Mouse (Mus musculus): Measurements from ENCODE around the gene Pde4dip. TPM values are rescaled to one million over a fixed set of nuclear protein-coding genes. Genes with fewer than 3 reads are reported as not detected.

Gene Pde4dip
- polyA plus RNA-seq, 1 experiment from 2014 or later = 22.1 TPM

DNA sequence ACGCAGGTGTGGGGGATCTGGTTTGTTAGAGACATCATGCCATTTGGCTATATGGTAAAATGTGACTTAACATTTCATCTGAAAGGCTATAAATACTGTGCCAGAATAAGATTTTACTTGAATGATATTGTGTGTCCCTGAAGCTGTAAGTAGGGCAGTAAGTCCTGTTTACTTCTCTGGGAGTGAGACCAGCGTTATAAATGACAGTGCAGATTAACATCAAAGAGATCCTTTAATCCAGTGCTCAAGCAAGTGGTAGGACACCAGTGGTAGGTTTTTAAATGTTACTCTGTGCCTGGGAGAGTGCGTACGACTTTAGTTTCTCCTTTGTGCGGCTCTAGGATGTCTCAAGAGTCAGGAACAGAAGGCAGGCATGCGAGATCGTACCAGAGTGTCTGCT is 22.6 kb upstream of the Pde4dip start:
- H3K27me3 ChIP-seq (ENCODE audit: control insufficient read depth, insufficient read depth, low read length) = no peaks in the 10 kb centered on the region
- no peaks in the 10 kb centered on the region for H3K9me3 ChIP-seq (ENCODE audit: control insufficient read depth, low read length)
- ATAC-seq (ENCODE audit: low FRiP score, low TSS enrichment) = no peak
- WGBS = 90% methylated on average over 7 of the region's 7 CpGs
- H3K9ac ChIP-seq (ENCODE audit: low read depth, low read length) = no peak overlapping the region
- H3K4me2 ChIP-seq (replicated peaks; ENCODE audit: low read depth, low read length) = no peak overlapping the region
- peaks cover 35% of the 10 kb centered on the region; the same call in 1 of the 2 replicates for H3K36me3 ChIP-seq (ENCODE audit: control insufficient read depth, insufficient read depth, low read length)
- no peaks in the 10 kb centered on the region for H3K4me1 ChIP-seq (ENCODE audit: control insufficient read depth, insufficient read depth, low read length)
- H3K27ac ChIP-seq (ENCODE audit: low read depth, low read length) = no peak overlapping the region
- H3K4me3 ChIP-seq (ENCODE audit: low read length) = no peak overlapping the region

DNA sequence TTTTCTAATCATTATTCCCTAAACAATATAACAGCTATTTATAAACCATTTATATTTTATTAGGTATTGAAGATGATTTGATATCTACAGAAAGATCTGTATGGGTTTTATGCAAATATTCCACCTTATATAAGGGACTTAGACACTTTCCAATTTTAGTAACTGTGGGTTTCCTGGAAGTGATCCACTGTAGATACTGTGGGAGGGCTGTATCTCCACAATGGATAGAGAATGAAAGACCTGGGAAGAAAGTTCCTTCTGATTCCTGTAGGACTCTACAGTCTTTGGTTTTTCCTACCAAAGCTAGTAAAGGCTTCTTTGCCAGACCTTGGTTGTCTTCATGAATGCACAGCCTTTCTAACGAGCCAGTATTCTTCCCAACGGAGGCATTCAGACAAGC is 21.2 kb upstream of the Pde4dip start:
- peaks cover 25% of the 10 kb centered on the region; the same call in 1 of the 2 replicates for H3K36me3 ChIP-seq (ENCODE audit: control insufficient read depth, insufficient read depth, low read length)
- H3K4me1 ChIP-seq (ENCODE audit: control insufficient read depth, insufficient read depth, low read length) = no peaks in the 10 kb centered on the region
- whole genome bisulfite sequencing = 80% methylated on average over 2 of the region's 2 CpGs
- H3K27me3 ChIP-seq (ENCODE audit: control insufficient read depth, insufficient read depth, low read length) = no peaks in the 10 kb centered on the region
- no peak overlapping the region for H3K9ac ChIP-seq (ENCODE audit: low read depth, low read length)
- H3K27ac ChIP-seq (ENCODE audit: low read depth, low read length) = no peak overlapping the region
- no peaks in the 10 kb centered on the region for H3K9me3 ChIP-seq (ENCODE audit: control insufficient read depth, low read length)
- H3K4me2 ChIP-seq (replicated peaks; ENCODE audit: low read depth, low read length) = no peak overlapping the region
- no peak for ATAC-seq (ENCODE audit: low FRiP score, low TSS enrichment)
- no peak overlapping the region for H3K4me3 ChIP-seq (ENCODE audit: low read length)

- H3K9ac ChIP-seq (ENCODE audit: low read depth, low read length) = peak overlapping the region; percentile 91
- no peak for ATAC-seq (ENCODE audit: low FRiP score, low TSS enrichment)
- H3K36me3 ChIP-seq (ENCODE audit: control insufficient read depth, insufficient read depth, low read length) = no peaks in the 10 kb centered on the region
- no peaks in the 10 kb centered on the region for H3K9me3 ChIP-seq (ENCODE audit: control insufficient read depth, low read length)
- peak overlapping the region; percentile 88 for H3K4me2 ChIP-seq (replicated peaks; ENCODE audit: low read depth, low read length)
- 18% methylated on average over 5 of the region's 5 CpGs for WGBS
- peaks cover 12% of the 10 kb centered on the region for H3K4me1 ChIP-seq (ENCODE audit: control insufficient read depth, insufficient read depth, low read length)
- peak overlapping the region; percentile 44; the same call in 1 of the 2 replicates for H3K27ac ChIP-seq (ENCODE audit: low read depth, low read length)
- H3K4me3 ChIP-seq (ENCODE audit: low read length) = peak overlapping the region; percentile 88
- H3K27me3 ChIP-seq (ENCODE audit: control insufficient read depth, insufficient read depth, low read length) = no peaks in the 10 kb centered on the region
Observed at GRCm38 (mm10) chr3:97901586-97901985, 13.1 kb upstream of the Pde4dip start.

- Histone ChIP-seq H3K27me3 (ENCODE audit: control insufficient read depth, insufficient read depth, low read length) (no peaks in the 10 kb centered on the region), H3K27ac (ENCODE audit: low read depth, low read length) (peak within 1 kb of the TSS; percentile 44; the same call in 1 of the 2 replicates), H3K9ac (ENCODE audit: low read depth, low read length) (peak within 1 kb of the TSS; percentile 91), H3K4me2 (replicated peaks; ENCODE audit: low read depth, low read length) (peak within 1 kb of the TSS; percentile 88), H3K4me1 (ENCODE audit: control insufficient read depth, insufficient read depth, low read length) (peaks cover 12% of the 10 kb centered on the region), H3K9me3 (ENCODE audit: control insufficient read depth, low read length) (no peaks in the 10 kb centered on the region), H3K36me3 (ENCODE audit: control insufficient read depth, insufficient read depth, low read length) (no peaks in the 10 kb centered on the region), H3K4me3 (ENCODE audit: low read length) (peak within 1 kb of the TSS; percentile 88)
- peak; percentile 88 for ATAC-seq (ENCODE audit: low FRiP score, low TSS enrichment)
- 1% methylated on average over 41 of the region's 41 CpGs for WGBS
Observed at GRCm38 (mm10) chr3:97900516-97901490, 12.3 kb upstream of the Pde4dip start, which contains the start of gene Sec22b. Gene Sec22b (plus strand): TSS chr3:97901190.

GRCm38 (mm10) chr3:97898381-97898780 is 9.9 kb upstream of the Pde4dip start:
- Histone ChIP-seq H3K27me3 (ENCODE audit: control insufficient read depth, insufficient read depth, low read length) (no peaks in the 10 kb centered on the region), H3K36me3 (ENCODE audit: control insufficient read depth, insufficient read depth, low read length) (no peaks in the 10 kb centered on the region), H3K9me3 (ENCODE audit: control insufficient read depth, low read length) (no peaks in the 10 kb centered on the region), H3K27ac (ENCODE audit: low read depth, low read length) (no peak overlapping the region), H3K4me3 (ENCODE audit: low read length) (no peak overlapping the region), H3K4me1 (ENCODE audit: control insufficient read depth, insufficient read depth, low read length) (peaks cover 12% of the 10 kb centered on the region), H3K4me2 (replicated peaks; ENCODE audit: low read depth, low read length) (no peak overlapping the region), H3K9ac (ENCODE audit: low read depth, low read length) (no peak overlapping the region)
- no peak for ATAC-seq (ENCODE audit: low FRiP score, low TSS enrichment)
- WGBS = 44% methylated on average over 3 of the region's 3 CpGs

- no peak overlapping the region for H3K27ac ChIP-seq (ENCODE audit: low read depth, low read length)
- H3K9ac ChIP-seq (ENCODE audit: low read depth, low read length) = no peak overlapping the region
- no peaks in the 10 kb centered on the region for H3K9me3 ChIP-seq (ENCODE audit: control insufficient read depth, low read length)
- H3K27me3 ChIP-seq (ENCODE audit: control insufficient read depth, insufficient read depth, low read length) = peaks cover 12% of the 10 kb centered on the region; the same call in 1 of the 2 replicates
- ATAC-seq (ENCODE audit: low FRiP score, low TSS enrichment) = no peak
- no peak overlapping the region for H3K4me3 ChIP-seq (ENCODE audit: low read length)
- H3K36me3 ChIP-seq (ENCODE audit: control insufficient read depth, insufficient read depth, low read length) = no peaks in the 10 kb centered on the region
- no peak overlapping the region for H3K4me2 ChIP-seq (replicated peaks; ENCODE audit: low read depth, low read length)
- WGBS = 52% methylated on average over 6 of the region's 6 CpGs
- no peaks in the 10 kb centered on the region for H3K4me1 ChIP-seq (ENCODE audit: control insufficient read depth, insufficient read depth, low read length)
Observed at GRCm38 (mm10) chr3:97894695-97895094, 6.2 kb upstream of the Pde4dip start.

DNA sequence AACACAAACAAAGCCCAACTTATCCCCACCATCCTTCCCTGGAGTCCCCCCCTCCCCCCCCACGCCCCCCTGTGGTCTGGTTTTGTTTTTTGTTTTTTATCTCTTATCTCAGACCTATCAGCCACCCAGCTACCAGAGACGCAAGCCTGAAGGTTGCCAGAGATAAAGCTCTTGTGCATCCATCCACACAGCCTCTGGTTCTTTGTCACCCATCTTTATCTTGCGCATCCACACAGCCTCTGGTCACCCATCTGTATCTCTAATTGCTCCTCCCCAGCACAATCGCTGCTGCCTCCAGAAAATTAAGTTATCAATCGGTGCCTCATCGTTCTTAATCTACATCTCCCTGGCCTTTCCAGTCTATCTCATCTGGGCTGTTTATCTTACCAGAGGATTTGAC is 1.7 kb upstream of the Pde4dip start:
- 75% methylated on average over 6 of the region's 6 CpGs for WGBS
- Histone ChIP-seq H3K4me3 (ENCODE audit: low read length) (no peak overlapping the region), H3K9me3 (ENCODE audit: control insufficient read depth, low read length) (no peaks in the 10 kb centered on the region), H3K27ac (ENCODE audit: low read depth, low read length) (no peak overlapping the region), H3K36me3 (ENCODE audit: control insufficient read depth, insufficient read depth, low read length) (no peaks in the 10 kb centered on the region), H3K27me3 (ENCODE audit: control insufficient read depth, insufficient read depth, low read length) (peaks cover 32% of the 10 kb centered on the region), H3K4me1 (ENCODE audit: control insufficient read depth, insufficient read depth, low read length) (0 out of 2 replicates have a peak, but pooled peaks cover 7% of the 10 kb centered on the region), H3K9ac (ENCODE audit: low read depth, low read length) (no peak overlapping the region), H3K4me2 (replicated peaks; ENCODE audit: low read depth, low read length) (no peak overlapping the region)
- ATAC-seq (ENCODE audit: low FRiP score, low TSS enrichment) = no peak

DNA sequence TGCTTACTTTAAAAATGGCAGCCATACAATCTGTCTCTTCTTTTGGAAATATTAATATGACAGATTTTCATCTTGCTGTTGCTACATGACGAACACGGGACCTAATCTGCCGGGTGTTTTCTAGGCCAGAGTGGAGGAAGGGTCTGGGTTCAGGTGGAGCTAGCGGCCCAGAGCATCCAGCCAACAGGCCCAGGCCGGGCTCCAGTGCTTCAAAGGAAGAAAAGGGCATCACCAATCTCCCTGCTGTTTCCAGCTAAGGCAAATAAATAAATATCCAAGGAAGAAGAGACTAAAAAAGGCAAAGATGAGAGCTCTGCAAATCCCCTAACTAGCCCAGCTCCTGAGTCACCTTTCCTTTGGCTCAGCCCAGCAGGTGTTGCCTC is 731 bp downstream of the Pde4dip start:
- H3K9me3 ChIP-seq (ENCODE audit: control insufficient read depth, low read length) = no peaks in the 10 kb centered on the region
- H3K27me3 ChIP-seq (ENCODE audit: control insufficient read depth, insufficient read depth, low read length) = peaks cover 32% of the 10 kb centered on the region
- WGBS = 71% methylated on average over 5 of the region's 5 CpGs
- H3K36me3 ChIP-seq (ENCODE audit: control insufficient read depth, insufficient read depth, low read length) = no peaks in the 10 kb centered on the region
- no peak overlapping the region for H3K9ac ChIP-seq (ENCODE audit: low read depth, low read length)
- H3K4me1 ChIP-seq (ENCODE audit: control insufficient read depth, insufficient read depth, low read length) = 0 out of 2 replicates have a peak, but pooled peaks cover 7% of the 10 kb centered on the region
- no peak for ATAC-seq (ENCODE audit: low FRiP score, low TSS enrichment)
- no peak overlapping the region for H3K27ac ChIP-seq (ENCODE audit: low read depth, low read length)
- peak overlapping the region; percentile 43; the same call in 1 of the 2 replicates for H3K4me3 ChIP-seq (ENCODE audit: low read length)
- H3K4me2 ChIP-seq (replicated peaks; ENCODE audit: low read depth, low read length) = peak overlapping the region; percentile 76; the same call in 1 of the 2 replicates

DNA sequence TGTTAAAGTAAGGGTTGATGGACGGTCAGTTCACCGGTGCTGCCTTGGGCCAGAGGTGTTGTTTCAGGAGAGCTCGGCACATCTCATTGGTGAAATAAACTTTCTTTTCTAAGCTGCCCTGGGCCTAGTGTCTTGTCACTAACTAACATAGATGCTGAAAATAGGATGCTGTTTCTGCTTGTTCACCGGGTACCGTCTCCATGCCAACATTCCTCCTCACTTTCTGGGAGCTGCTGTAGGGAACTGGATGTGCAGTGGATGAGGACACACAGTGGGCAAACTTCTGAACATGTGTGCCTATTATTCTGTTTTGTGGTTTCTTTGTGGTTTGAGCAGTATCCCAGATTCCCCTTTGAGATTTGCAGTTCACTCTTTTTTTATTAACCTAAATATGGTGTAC is 6.9 kb downstream of the Pde4dip start:
- Histone ChIP-seq H3K9me3 (ENCODE audit: control insufficient read depth, low read length) (no peaks in the 10 kb centered on the region), H3K4me1 (ENCODE audit: control insufficient read depth, insufficient read depth, low read length) (no peaks in the 10 kb centered on the region), H3K36me3 (ENCODE audit: control insufficient read depth, insufficient read depth, low read length) (no peaks in the 10 kb centered on the region), H3K4me3 (ENCODE audit: low read length) (no peak overlapping the region), H3K27me3 (ENCODE audit: control insufficient read depth, insufficient read depth, low read length) (no peaks in the 10 kb centered on the region; the same call in 1 of the 2 replicates), H3K4me2 (replicated peaks; ENCODE audit: low read depth, low read length) (no peak overlapping the region), H3K27ac (ENCODE audit: low read depth, low read length) (no peak overlapping the region), H3K9ac (ENCODE audit: low read depth, low read length) (no peak overlapping the region)
- ATAC-seq (ENCODE audit: low FRiP score, low TSS enrichment) = no peak
- 96% methylated on average over 5 of the region's 5 CpGs for WGBS
